Mouse (Mus musculus): ENCODE data around the gene Hpse2. TPM values are rescaled to one million over a fixed set of nuclear protein-coding genes. Genes with fewer than 3 reads are reported as not detected.
A peak's percentile ranks its signal among the peaks of the same experiment; 100 is the strongest.

Hpse2 gene
- total RNA-seq, 4 experiments from 2014 or later = 0.06 to 0.57 TPM; not detected in 2

DNA sequence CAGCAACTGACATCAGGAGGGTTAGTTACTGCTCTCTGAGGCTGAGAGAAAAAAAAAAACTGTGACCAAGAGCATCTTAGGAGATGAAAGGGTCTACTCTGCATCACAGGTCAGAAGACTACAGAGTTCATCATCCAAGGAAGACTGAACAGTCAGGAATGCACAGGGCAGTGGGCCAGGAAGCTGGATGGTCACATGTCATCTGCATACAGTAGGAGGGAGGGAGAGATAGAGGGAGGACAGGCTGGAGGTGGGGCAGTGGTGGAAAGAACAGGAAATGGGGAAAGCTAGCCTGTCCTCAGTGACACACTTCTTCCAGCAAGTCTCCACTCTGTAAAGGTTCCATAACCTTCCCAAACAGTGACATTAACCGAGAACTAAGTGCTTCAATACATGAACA is 423.0 kb downstream of the Hpse2 start:
- DNase-seq (ENCODE audit: low spot score) = no peak

DNA sequence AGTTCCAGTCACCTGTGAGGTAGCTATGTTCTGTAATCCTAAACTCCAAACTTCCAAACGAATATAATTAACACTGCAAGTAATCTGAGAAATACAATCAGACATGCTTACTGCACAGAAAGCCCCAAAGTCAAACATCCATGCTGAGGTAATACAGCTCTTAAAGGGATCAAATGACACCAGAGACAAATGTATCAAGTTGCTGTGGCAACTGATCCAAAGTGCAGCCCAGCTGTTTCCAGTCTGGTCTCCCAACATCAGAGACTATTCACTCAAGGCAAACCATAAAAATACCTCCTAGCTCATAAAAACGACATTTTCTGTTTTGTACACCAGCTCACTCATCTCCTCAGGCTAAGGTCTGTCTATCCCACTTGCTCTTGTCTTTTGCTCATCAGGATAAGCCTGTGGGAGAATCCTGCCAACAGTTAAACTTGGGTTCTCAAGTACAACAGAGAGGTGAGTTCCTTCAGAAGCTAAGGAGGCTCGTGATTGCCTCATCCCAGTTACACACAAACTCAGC is 440.0 kb downstream of the Hpse2 start:
- no peak for DNase-seq (ENCODE audit: low spot score)

DNA sequence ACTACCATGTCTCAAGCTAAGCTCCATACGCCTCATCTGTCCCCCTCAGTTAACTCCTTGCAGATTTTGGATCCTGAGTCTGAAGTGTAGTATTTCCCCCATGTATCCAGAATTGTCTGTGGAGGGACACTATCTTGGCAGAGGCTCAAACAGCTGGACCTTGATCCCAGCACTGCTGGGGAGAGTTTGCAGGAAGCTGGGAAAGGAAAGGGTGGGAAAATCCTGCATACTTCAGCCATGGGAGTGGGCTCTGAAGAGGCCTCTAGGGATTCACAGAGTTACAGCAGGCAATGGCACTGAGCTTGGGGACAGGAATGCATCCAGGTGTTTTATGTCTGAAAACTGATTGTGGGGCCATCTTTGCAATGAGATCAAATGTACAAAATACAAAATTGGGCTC is 450.6 kb downstream of the Hpse2 start:
- DNase-seq (ENCODE audit: low spot score) = no peak

DNA sequence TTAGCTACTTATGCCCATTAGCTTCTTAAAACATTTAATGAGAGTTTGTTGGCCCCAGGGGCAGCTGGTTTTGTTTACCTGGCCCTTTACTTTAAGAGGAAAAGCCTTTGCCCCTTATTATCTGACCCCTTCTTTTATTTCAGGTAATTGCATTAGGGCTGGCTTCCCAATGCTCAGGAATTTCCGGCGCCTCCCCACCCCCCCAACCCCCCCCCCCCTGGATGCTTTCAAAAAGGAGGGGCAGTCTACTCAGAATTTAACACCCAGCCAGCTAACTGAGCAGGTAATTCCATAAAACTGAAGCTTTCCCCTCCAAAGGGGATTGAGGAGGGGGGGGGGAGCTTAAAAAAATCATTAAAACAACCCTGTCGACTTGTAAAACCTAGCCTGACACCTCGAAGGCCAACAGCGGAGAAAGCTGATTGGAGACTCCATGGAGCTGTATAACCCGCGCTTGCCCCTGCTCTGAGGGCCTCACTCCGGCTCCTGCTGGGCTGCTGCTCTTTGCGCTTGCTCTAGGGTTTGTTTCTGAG is 451.4 kb downstream of the Hpse2 start:
- no peak for DNase-seq (ENCODE audit: low spot score)

DNA sequence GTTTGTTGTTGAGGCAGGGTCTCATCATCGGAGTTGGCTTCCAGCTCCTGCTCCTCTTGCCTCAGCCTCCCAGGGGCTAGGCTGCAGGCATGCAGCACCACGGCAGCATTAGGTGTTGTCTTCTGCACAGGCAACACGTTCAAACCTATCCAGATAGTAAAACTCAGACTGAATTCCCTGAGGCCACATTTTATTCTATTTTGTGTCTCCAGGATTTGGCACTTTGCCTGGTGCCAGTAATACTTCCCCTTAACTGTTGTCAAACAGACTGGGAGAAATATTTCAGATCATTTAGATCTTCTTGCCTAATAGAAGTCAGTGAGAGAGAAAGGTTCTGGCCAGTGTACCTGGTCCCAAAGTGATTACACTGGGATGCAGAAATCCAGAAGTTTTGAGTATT is 458.5 kb downstream of the Hpse2 start:
- DNase-seq (ENCODE audit: low spot score) = no peak

DNA sequence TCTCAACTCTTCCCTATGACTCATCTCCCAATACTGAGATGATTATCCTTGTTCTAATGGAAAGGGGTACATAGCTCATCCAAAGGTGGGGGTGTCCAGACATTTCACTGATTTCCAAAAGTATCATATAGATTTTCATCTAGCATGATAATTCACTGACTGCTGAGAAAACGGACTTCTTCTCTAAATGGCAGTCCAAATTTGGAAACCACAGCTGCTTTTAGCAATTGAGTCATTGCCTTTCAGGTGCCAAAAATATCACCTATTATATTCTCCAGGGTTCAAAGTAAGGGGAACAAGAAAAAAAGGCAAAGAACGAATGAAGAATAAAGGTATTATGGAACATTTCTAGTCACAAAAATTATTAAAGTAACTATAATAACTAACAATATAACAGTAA is 459.9 kb downstream of the Hpse2 start:
- DNase-seq (ENCODE audit: low spot score) = no peak

DNA sequence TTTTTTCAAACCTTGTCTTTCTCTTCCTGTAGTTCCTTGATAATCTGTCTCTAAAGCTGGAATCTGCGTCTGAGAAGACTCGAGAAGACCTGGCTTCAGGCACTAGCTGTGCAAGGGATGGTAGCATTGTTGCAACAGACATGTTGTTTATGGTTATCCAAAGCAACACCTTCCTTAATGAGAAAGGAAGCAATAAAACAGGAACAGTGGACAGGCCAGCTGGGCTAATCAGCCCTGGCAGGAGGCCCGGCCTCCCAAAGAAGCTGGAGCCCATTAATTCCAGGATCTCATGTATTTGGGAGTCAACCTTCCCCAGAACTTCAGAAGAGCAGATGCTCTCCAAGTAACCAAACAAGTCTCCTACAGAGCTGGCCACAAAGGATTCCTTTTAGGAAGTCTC is 465.5 kb downstream of the Hpse2 start:
- DNase-seq (ENCODE audit: low spot score) = no peak

DNA sequence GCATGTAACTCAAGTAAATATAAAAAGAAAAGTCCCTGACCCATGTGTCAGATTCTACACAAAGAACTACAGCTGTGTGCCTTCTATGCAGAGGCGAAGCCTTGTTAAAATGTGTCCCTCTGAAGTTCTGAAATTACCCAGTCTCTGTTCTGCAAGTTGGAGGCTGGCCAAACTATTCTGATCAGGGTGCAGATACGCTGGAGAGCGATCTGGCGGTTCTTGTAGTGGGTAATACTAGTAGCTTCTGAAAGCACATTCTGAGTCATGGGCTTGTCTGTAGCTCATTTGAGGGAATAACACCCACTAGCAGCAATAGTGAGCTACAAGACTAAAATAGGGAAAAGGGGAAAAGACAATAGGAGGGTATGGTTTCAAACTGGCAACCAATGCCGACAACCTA is 474.5 kb downstream of the Hpse2 start:
- DNase-seq (ENCODE audit: low spot score) = no peak

DNA sequence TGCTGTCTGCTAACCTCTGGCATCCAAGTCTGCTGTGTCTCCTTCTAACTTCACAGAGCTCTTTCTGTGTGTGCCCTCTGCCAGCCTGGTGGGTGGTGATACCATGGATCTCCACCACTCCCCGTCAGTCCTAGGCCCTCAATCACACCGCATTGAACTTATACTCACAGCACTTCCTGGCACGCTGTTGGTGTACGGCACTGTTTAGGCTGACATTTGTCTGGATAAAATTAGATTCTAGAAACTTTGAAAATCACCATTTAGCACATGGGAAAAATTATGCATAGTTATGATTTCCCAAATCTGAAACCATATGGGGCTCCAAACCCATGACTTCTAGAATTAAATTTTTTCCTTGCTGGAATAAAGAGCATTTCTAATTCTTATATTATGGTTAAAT is 478.4 kb downstream of the Hpse2 start:
- DNase-seq (ENCODE audit: low spot score) = no peak

DNA sequence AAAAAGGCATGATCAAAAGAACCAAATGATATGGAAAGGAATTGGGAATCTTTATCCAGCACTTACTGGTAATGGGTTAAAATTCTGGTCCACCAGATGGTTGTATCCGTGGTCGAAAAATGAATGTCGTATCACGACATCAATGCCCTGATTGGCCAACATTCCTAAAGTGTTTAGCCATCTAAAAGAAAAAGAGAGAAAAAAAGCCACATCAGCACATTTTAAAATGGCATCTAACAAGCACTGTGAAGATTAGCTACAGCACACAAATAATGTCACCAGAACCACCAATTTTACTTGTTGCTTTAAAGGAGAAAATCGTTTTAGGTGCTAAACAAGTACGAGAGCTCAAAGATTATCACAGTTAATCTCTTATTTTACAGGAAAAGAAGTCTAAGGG is 479.6 kb downstream of the Hpse2 start:
- no peak for DNase-seq (ENCODE audit: low spot score)

DNA sequence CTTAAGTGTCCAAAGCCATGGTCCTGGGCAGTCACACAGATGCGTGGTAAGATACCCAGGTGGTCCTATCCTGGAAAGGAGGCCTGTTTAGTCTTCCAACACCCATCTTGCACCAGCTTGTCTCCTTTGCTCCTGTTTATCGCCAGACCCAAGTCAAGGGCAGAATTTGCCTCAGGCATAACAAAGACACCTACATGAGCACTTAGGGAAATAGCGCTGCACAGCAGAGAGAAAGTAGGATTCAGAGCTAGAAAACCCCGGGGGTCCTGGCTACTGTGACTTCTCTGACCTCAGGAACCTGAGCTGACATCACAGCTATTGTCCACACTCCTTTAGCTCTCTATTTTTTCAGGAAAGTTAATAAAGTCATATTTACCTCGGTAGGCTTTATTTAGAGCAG is 481.8 kb downstream of the Hpse2 start:
- DNase-seq (ENCODE audit: low spot score) = no peak

DNA sequence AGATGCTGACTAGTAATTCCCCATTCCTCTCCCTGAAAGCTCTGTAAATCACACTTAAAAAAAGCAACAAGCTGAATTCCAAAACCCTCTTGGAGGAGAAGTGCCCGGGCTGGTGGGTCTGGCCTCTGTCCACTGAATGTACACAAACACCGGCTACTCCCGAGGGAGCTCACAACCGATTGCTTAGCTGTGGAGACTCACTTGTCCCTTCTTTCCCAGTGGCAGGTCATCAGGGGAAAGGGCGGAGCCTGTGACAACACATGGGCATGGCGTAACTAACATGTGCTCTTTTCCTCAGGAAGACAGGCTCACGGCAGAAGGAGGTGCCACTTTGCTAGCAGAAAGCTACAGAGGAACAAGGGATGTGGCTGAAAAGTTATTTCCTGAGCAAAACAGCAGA is 483.4 kb downstream of the Hpse2 start:
- DNase-seq (ENCODE audit: low spot score) = no peak

DNA sequence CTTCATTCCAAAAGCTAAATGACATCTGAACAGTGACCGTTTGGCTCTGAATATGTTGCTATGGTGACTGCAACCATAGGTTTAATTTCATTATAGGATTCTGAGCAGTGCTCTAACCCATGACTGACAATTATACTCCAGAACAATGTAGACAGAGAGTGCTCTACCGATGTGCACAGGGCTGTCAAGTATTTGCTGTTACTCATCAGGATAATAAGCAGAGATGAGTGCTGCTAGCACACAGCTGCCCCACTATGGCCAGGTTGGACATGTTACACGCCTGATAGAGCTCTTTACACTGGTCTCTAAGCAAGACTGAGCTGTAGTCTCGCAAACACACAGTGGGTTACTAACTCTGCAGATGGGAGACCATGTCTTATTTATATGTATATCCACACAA is 483.9 kb downstream of the Hpse2 start:
- DNase-seq (ENCODE audit: low spot score) = no peak

DNA sequence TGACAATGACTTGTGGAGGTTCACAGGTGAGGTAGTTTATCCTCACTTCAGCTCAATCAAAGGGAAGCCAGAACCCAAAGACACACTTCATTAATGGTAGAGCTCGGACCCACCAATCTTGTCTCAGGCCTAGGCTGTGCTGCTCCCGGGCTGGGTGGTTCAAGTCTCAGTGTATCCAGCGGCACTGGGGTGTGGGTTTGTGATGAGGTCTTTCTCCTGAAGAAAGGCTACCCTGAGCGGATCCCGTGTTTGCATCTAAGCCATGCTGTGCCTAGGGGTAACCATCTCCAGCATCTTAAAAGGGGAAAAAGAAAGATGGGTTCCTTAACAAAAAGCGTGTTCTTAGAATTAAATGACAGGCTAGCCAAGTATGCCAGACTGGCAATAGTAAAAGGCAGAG is 484.3 kb downstream of the Hpse2 start:
- no peak for DNase-seq (ENCODE audit: low spot score)

DNA sequence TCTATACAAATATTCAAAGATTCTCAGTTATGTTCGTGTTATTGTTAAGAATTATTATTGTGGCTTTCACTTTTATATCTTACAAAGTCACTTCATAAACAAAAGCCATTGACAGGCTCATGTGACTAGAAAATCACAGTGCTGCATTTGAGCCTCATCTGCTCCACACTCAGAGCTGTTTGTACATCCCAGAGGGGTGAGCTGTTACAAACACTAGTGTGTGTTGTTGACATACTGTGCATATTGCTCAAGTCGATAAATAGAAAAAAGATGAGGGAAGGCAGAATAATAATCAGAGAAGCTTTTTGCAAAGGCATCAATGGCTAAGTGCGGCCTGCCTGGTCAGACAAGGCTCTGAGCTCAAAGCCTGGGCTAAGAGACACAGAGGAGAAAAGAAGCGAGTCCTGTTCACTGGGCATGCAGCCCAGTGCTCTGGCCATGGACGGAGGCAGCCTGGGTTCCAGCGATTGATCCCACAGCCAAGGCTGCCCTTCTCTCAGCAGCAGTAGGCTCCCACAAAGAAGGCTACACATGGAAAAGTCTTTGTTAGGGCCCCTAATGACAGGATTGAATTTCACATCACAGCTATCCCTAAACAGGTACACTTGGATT is 485.6 kb downstream of the Hpse2 start:
- DNase-seq (ENCODE audit: low spot score) = no peak

DNA sequence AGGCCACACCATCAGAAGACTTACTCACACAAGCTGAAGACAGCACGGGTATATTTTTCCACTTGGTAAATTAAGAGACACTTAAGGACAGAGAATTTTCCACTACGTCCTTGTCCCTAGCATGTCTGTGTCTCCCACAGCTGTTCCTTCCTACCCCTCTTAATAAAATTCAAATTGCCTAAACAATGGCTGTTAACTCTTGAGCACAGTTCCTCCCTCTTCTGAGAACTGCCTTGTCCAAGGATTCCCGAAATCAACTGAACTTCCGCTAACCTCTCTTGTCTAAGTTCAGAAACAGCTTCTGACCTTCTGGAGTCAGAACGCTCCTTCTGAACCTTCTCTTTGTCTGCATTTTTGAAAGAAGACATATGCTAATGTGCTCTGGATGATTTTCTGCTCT is 496.6 kb downstream of the Hpse2 start:
- peak; percentile 11 for DNase-seq (ENCODE audit: low spot score)

DNA sequence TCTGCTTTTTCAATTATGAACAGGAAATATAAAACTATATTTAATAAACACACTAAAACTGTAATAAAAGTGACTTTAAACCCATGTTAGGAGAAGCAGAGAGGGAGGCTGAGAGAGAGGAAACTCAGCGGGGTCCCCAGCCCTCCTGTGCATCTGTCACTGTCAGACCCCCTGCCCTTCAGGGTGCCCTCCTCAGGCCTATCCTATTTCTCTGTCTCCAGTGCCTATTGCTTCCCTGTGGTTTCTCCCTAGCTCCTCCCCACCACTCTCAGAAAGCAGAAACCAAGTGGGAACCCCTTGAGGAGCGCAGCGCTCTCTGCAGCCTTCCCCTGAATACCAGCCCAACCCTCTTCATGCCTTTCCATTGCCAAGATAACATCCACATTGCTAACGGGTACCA is 510.5 kb downstream of the Hpse2 start:
- DNase-seq (ENCODE audit: low spot score) = no peak

DNA sequence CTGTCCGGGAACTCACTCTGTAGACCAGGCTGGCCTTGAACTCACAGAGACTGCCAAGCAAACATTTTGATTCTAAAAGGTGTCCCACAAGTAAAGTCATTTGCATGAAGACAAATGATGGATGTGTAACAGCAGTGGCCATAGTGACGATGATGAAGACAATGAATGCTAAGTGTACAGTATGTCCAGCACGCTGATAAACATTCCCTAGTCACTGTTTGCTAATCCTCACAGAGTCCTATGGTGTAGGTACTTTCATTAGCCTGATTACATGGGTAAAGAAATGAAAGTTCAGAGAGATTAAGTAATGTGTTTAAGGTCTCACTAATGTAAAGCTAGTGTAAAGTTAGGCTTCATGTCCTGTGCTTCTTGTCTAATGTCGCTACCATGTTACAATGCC is 511.6 kb downstream of the Hpse2 start:
- no peak for DNase-seq (ENCODE audit: low spot score)

DNA sequence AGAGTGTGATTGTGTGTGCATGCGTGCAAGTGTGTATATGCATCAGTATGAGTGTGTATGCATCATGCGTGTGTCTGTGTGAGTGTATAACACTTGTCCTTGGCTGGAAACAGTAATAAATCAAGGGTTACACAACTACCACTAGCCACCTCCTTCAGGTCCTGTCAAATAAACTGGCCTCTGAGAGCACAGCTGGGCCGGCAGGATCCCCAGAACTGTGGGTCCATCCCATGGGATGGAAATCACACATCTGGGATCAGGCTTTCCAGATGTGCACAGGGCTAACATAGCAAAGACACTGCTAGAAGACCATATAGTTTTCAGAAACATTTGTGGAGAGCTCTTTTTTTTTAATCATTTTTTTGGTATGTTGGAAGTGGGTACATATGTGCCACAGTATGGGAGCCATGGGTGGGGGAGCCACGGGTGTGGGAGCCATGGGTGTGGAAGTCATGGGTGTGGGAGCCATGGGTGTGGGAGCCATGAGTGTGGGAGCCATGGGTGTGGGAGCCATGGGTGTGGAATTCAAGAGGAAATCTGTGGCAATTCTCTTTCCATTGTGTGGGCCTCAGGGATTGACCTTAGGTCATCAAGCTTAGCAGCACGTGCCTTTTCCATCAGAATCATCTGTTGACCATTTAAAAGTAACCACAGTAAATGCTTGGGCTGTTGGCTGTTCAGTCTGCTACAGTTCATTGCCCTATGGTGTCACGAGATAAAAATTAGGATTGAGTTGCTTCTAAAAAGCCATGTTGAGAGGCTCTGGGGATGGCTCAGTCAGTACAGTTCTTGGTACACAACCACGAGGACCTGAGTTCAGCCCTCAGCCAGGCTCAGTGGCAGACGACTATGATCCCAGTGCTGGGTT is 518.3 kb downstream of the Hpse2 start:
- DNase-seq (ENCODE audit: low spot score) = peak; percentile 19

DNA sequence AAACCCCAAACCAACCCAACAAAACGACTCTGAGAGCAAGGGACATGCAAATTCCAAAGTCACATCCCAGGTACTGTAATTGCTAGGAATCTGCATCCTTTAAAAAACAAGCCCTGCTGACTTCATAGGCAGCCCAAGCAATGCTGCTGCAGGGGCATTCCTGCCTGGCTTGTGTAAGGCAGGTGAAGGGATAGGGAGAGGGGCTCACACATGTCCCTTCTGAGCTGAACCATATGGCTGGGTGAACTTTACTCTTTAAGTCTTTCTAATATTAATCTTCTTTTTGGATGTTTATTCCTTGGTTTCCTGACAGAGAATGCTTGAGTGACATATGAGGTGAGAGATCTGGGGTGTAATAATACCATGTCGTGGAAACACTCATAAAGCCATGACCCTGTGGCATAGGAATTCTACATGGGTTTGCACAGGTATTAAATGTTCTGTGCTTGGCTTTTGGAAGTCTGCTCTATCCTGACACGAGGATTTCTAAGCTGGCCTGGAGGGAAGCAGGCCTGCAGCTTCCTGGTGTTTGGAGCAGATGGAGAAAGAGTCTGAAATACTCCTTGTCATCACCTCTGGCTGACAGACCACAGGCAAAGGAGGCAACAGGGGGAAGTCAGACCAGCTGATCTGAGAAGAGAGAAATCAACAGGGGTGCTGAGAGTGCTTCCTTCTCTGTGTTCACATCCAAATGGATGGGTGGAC is 519.0 kb downstream of the Hpse2 start:
- DNase-seq (ENCODE audit: low spot score) = peak; percentile 43

DNA sequence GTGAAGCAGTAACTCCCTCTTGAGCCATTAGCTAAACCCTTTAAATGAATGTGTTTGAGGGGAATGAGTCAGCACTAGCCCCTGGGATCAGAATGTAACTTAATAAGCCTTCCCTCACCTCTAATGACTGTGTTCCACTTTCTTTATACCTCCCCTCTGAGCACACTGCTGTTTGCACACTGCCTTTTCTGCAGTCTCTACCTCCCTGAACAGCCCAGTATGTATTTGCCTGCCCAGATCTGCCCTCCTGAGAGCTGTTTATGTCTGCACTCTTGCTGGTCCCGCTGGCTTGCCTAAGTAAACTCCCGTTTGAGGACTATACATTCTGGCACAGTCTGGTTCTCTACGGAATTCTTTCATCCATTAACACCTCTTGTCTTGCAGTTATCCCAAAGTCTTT is 525.1 kb downstream of the Hpse2 start:
- DNase-seq (ENCODE audit: low spot score) = no peak

DNA sequence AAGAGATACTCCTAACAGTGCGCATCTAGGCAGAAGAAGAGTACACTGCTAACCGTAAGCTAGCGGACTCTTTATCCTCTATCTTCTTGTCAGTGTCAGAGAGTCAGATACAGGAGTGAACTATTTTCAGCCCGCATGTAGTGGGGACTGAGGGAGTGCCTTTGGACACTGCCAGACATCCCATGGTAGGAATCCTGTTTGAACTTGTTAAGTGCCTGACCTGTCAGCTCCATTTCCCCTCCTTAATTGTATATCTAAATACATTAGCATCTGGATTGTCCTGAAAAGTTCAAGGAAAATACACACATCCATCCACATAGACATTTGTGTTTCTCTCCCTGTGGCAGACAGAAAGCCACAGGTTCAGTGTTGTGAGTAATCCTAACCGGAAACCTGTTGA is 531.1 kb downstream of the Hpse2 start:
- no peak for DNase-seq (ENCODE audit: low spot score)
